Mouse (Mus musculus): ENCODE measurements at regions not wholly inside any gene's neighbourhood (a gene's known extent, or its start where the extent isn't known, plus 50 kb on each side); places are given as distances from the start of the nearest gene placed in this dataset.

- TF ChIP-seq POLR2A (IDR thresholded peaks at IDR 0.05; ENCODE audit: insufficient read depth, low read depth, low read length) (no peak), CTCF (IDR thresholded peaks at IDR 0.05; ENCODE audit: insufficient read depth, low read depth, low read length) (no peak)
These were observed 721.9 kb downstream of the Hace1 start for GRCm38 (mm10) chr10:46299521-46299920.
